Mouse (Mus musculus) embryonic facial prominence, embryonic 10.5 days (tissue): ENCODE data around the gene Gm20695. TPM values are rescaled to one million over a fixed set of nuclear protein-coding genes. Genes with fewer than 3 reads are reported as not detected.

Experiments used
- DNase-seq: peaks from one replicate; pipeline ENCODE4 v3.0.0-alpha.2; 2017; ENCODE audit warnings: low spot score
- H3K27ac ChIP-seq: fragments of 300-500 bp; sonication (generic); replicated peaks from 2 replicates; pipeline ENCODE4 v1.5.1; 2016; ENCODE audit warnings: mild to moderate bottlenecking
- H3K27me3 ChIP-seq: fragments of 300-500 bp; sonication (generic); replicated peaks from 2 replicates; pipeline ENCODE4 v1.6.1; 2016; ENCODE audit warnings: low read depth, mild to moderate bottlenecking; ENCODE audit not compliant: poor library complexity, severe bottlenecking
- H3K36me3 ChIP-seq: fragments of 300-500 bp; sonication (generic); replicated peaks from 2 replicates; pipeline ENCODE4 v1.6.1; 2016; ENCODE audit warnings: mild to moderate bottlenecking, moderate library complexity
- H3K4me1 ChIP-seq: fragments of 300-500 bp; sonication (generic); 2 replicates; pipeline ENCODE4 v1.6.1; 2016
- H3K4me3 ChIP-seq: fragments of 300-500 bp; sonication (generic); 2 replicates; pipeline ENCODE4 v1.5.1; 2016; ENCODE audit warnings: mild to moderate bottlenecking, moderate library complexity
- H3K9me3 ChIP-seq: fragments of 300-500 bp; sonication (generic); 2 replicates; pipeline ENCODE4 v1.6.1; 2016; ENCODE audit warnings: mild to moderate bottlenecking
- WGBS: fragments of 180-500 bp; shearing (Covaris S2); methylation state at CpG from one replicate; pipeline ENCODE4 v1.1.7; 2016; 5-methylcytosine and 5-hydroxymethylcytosine counted together
- microRNA-seq: library from miRNA; unstranded; fragments of <30 nt; microRNA quantifications from one replicate; pipeline ENCODE4, GENCODE M21; 2017
- polyA plus RNA-seq: library from polyadenylated mRNA; unstranded; fragments of >200 nt; fragmentation: Nextera tagmentation; extraction: Ambion mirVana; gene quantifications from 2 replicates; pipeline ENCODE4 v1.2.1, GENCODE M21; 2016

The Gm20695 gene
- polyA plus RNA-seq, 1 experiment from 2014 or later: 1.4 TPM

DNA sequence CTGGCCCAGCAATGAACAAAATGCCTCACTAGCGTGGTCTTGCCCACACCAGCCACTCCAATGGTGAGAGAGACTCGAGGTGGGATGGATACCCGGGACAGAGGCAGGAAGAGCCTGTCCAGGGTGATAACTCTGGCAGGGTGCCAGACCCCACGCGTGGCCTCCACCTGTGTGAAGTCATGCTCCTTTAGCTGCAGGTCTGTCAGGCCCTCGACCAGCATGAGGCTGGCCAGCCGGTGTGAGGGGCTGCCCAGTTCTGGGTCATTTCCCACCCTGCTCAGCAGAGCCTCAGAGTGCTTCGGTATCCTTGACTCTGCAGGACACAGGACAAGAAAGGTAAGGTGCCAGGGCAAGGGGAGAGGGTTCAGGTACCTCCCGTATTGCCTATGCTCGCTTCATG lies 80.5 kb downstream of the Gm20695 start:
- H3K27ac ChIP-seq: no peak overlapping the region
- WGBS: 83% methylated on average over 10 of the region's 10 CpGs
- no peaks in the 10 kb centered on the region for H3K36me3 ChIP-seq

DNA sequence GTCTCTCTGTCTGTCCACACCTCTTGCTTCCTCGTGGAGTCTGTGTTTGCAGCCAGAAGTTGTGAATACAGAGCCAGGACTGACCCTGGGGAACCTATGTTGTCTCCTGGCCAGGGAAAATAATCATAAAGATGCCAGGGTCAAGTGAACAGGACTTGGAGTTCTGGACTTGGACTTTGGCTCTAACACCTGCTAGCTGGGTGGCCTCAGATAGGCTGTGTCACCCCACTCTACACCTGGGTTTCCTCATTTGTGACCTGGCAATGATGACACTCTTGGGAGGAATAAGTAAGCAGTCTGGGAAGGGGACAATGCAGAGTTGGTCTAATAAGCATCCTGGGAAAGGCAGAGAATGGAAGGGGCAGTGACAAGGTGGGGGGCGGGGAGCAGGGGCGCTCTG lies 81.1 kb downstream of the Gm20695 start:
- WGBS: 78% methylated on average over 3 of the region's 3 CpGs
- Histone ChIP-seq H3K9me3 (no peaks in the 10 kb centered on the region), H3K4me1 (no peaks in the 10 kb centered on the region)

More for the DNA sequence above, 80.5 kb downstream of the Gm20695 start:
- Histone ChIP-seq H3K4me3 (no peak overlapping the region), H3K9me3 (no peaks in the 10 kb centered on the region), H3K4me1 (no peaks in the 10 kb centered on the region), H3K27me3 (no peaks in the 10 kb centered on the region)
- no peak for DNase-seq

More for the DNA sequence above, 81.1 kb downstream of the Gm20695 start:
- no peak for DNase-seq
- no peak overlapping the region for H3K4me3 ChIP-seq
- no peaks in the 10 kb centered on the region for H3K36me3 ChIP-seq
- no peak overlapping the region for H3K27ac ChIP-seq
- no peaks in the 10 kb centered on the region for H3K27me3 ChIP-seq

Small RNAs within 50 kb of the gene (microRNA-seq; reads per million reads assigned to microRNA genes)
- not detected for gene Gm23493

Other genes with a start within 250 kb of the Gm20695 start
- not detected in 2 replicates for gene Mefv, start 166.6 kb upstream of the Gm20695 start, polyA plus RNA-seq
- gene Zfp263, start 140.6 kb upstream of the Gm20695 start, polyA plus RNA-seq: 51.3 and 53.3 TPM in 2 replicates
- 0.31 TPM in 1 of 2 replicates, not detected in the other for gene Olfr15, start 53.8 kb upstream of the Gm20695 start, polyA plus RNA-seq
- 0.82 and 1.1 TPM in 2 replicates for gene Zfp174, start 37.4 kb upstream of the Gm20695 start, polyA plus RNA-seq
- gene Naa60, start 12.3 kb upstream of the Gm20695 start, polyA plus RNA-seq: 54.4 and 56.4 TPM in 2 replicates
- 4.5 and 5.5 TPM in 2 replicates for gene Zfp597, start 87 bp upstream of the Gm20695 start, polyA plus RNA-seq
- 6.8 TPM in 2 replicates for gene 1700037C18Rik, start 24.0 kb downstream of the Gm20695 start, polyA plus RNA-seq
- 22.5 and 24.7 TPM in 2 replicates for gene Cluap1, start 24.2 kb downstream of the Gm20695 start, polyA plus RNA-seq
- 0.97 and 1.0 TPM in 2 replicates for gene Nlrc3, start 92.0 kb downstream of the Gm20695 start, polyA plus RNA-seq
- gene Slx4, start 119.1 kb downstream of the Gm20695 start, polyA plus RNA-seq: 26.4 and 28.0 TPM in 2 replicates
- 6.5 and 8.6 TPM in 2 replicates for gene Dnase1, start 152.3 kb downstream of the Gm20695 start, polyA plus RNA-seq
- gene Trap1, start 193.2 kb downstream of the Gm20695 start, polyA plus RNA-seq: 99.1 and 104 TPM in 2 replicates